Mouse (Mus musculus) adrenal gland, postnatal 10 days (tissue): ENCODE measurements around the gene Galnt6. TPM values are rescaled to one million over a fixed set of nuclear protein-coding genes. Genes with fewer than 3 reads are reported as not detected.

ENCODE experiments used
- DNase-seq: peaks from one replicate; pipeline ENCODE4 v3.0.0; 2021; ENCODE audit warnings: mixed read lengths
- total RNA-seq, 2 experiments: library from RNA; stranded (reverse); gene quantifications; 2 replicates each; pipeline ENCODE4 v1.2.3; 2021

Gene Galnt6
- total RNA-seq, 2 experiments from 2014 or later = 9.6 to 9.9 TPM

DNA sequence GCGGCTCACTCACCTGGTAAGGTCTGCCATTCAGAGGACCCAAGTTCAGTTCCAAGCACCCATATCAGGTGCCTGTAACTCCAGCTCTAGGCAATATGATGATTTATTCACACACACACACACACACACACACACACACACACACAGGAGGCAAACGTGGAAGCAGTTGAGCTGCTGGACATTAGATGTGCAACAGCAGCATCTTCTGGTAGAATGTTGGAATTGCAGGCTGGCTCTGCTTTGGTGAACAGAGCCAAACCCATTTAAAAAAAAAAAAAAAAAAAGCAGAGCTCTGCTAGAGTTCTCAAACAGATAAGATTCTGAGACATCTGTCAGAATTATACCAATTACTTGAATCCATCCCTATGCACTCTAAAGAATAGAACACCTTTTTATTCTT, 46.1 kb downstream of the Galnt6 start:
- peak; percentile 86 for DNase-seq

DNA sequence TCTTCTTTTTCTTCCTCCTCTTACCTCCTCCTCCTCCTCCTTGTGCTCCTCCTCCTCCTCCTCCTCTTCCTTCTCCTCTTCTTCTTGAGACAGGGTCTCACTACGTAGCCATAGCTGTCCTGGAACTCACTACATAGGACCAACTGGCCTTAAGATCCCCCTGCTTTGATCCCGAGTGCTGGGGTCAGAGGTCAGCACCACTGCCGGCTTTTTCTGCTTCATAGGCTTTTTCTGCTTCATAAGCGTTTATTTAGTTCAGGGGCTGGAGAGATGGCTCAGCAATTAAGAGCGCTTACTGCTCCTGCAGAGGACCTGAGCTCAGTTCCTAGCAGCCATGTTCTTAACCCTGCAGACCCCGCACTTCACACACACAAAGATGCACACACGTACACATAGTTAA, 47.4 kb downstream of the Galnt6 start:
- DNase-seq = no peak

DNA sequence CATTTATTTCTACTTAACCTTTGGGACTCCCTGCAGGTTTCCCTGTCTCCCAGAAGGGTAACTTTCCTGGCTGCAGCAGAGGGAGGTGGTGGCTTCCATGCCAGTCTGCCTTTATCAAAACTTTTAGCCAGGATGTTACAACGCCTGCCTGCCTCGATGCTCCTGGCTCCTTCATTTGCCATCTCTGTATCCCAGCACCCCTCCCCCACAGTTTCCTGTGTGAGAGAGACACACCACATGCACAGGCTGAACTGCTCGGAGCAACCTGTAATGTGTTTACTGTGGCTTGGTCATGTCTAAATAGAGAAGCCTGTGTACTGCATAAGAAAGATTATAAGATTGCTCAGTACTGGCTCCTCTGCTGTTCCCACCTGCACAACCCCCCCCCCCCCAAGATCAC, 48.8 kb downstream of the Galnt6 start:
- no peak for DNase-seq

DNA sequence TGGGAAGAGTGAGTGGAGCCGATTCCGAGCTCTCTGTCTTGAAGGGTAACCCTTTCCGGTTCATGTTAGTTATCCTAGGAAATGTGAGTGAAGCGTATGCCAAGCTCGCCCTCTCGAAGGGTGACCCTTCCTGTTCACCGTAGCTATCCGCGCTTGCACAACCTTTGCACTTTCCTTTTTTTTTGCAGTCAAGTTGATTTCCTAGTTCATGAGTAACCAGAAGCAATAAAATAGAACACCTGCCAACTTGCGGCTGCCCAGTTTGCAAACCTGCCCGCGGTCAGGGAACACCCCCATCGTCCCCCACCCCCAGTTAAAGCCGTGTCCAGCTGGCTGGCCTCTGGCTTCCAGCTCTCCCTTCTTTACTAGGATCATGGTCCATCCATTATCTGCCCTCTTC, 50.2 kb downstream of the Galnt6 start:
- no peak for DNase-seq

DNA sequence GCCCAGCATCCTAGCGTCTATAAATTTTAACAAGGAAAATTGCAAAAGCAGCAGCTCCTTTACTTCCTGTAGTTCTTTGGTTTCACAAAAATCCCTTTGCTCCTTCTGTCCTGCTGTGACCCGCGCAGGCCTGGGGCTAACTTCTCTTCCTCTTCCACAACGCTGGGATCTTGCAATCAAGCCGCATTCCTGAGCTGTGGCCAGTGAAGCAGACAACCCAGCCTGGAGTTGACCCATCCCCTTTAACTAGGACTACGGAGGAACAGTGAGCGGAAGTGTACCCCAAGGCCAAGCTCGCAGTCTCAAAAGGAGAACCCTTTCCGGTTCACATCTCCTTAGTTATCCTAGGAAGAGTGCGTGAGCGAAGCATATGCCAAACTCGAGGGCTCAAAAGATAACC, 50.6 kb downstream of the Galnt6 start:
- no peak for DNase-seq

DNA sequence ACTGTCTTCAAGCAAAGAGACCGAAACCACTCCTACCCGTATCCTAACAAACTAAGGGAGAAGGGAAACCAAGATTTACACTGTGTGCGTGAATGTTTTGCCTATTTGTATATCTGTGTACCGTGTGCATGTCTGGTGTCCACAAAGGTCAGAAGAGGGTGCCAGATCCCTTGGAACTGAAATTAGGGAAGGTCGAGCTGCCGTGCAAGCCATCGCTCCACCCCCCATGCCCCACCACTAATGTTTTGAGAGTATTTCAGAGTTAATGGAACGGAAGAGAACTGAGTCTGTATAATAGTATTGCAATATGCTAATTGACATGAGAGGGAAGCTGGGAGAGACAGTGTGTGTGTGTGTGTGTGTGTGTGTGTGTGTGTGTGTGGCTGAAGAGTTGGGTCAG, 51.5 kb downstream of the Galnt6 start:
- DNase-seq = no peak

DNA sequence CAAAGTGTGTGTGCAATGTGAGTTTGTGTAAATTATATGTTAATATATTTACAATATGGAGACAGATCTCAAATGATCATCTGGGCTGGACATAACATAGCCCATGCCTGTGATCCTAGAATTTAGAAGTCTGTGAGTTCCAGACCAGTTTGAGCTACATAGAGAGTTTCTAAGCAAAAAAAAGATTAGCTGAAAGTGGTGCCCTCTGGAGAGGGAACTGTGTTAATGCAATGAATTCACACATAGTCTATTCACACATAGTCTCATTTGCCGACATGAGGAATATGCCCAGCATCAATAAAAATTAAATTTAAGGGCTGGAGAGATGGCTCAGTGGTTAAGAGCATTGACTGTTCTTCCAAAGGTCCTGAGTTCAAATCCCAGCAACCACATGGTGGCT, 52.7 kb downstream of the Galnt6 start:
- no peak for DNase-seq

DNA sequence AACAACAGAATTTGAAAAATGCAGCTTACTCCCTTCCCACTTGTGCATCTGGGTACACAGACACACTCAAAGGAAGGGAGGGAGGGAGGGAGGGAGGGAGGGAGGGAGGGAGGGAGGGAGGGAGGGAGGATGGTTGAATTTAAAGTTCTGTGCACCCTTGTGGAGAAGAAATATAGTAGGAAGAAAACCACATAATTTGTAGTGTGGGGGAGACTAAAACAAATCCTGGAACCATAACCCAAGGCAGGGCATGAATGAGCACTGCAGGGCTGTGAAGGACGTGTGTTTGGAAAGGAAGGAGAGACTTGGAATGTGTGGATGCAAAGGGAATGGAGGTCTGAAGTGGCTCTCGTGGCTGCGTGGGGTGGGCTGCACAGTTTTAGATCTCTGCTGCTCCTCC, 53.7 kb downstream of the Galnt6 start:
- DNase-seq = no peak

DNA sequence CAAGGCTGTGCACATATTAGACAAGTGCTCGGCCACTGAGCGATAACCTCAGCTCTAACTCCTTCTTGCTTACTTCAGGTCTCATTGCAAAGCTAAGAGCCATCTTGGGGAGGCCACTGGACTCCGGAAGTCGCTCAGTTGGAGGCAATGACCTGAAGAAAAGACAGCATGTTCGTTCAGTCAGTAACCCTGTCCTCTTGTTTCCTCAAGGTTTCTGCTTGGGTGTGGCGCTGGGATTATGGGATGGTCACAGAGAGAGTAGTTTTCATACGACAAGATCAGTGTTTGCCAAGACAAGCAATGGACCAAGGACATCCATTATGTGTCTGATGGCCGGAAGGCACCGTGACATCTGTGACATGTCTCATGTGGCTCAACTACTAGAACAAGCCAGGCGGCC, 54.6 kb downstream of the Galnt6 start:
- no peak for DNase-seq

DNA sequence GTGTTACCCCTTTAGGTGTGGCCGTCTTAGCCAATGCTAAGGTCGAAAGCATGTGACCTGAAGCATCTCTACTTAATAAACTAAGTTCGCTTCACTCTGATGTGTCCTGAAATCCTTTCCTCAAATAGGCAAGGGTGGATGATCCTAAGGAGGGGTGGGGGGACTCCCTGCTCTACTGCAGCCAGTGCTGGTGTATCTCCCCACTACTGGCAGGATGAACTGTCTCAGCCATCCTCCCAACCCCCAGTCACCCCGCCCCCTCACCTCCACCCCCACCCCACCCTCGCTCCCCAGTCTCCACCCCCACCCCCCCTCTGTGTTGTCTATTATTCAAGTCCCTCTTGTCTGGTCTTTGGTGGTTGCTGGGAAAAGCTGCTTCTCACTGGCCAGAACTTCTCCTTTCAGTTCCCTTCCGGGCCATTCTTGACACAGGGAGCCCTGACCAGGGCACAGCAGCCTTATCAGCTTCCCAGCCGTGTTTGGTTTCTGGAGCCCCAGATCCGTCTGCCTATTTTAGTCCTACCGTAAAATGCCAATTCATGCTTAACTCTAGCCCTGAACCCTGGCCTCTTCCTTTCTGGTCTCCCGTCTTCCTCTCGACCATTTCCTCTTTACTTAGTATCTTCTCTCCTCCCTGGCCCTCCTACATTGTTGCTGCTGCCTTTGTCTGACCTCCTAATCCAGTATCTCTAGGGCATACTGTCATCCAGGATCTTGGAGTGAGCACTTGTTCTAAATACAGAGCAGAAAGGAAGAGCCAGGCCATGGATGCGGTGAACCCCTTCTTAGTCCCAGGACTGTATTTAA, 55.4 kb downstream of the Galnt6 start:
- DNase-seq = no peak

DNA sequence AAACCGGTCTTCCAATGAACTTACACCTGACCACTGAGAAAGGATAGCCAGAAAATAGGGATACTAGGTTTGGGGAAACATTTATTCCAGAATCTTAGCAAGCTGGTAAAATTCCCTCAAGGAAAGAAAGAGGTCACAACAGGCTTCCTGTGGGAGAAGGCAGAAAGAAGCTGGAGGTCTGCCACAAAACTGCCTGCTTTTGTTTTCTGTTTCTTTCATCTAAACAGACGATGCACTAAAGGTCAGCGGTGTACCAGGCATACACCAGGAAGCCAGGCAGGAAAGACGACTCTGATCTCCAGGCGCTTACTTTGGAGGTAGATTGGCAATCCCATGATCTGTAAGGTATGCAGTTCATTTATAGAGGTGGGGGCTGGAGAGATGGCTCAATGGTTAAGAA, 58.3 kb downstream of the Galnt6 start:
- DNase-seq = no peak

DNA sequence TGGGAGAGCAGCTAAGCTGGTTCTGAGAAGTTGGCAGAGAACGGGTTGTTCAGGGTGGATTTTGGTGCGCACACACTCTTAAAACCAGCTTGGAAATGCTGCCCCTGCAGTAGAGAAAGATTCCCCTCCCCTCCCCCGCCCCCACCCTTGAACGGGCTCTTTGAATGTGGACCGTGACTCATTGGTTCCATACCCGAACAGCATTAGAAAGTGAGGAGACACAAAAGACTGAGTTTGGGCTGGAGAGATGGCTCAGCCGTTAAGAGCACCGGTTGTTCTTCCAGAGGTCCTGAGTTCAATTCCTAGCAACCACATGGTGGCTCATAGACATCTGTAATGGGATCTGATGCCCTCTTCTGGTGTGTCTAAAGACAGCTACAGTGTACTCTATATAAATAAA, 59.2 kb downstream of the Galnt6 start:
- no peak for DNase-seq

DNA sequence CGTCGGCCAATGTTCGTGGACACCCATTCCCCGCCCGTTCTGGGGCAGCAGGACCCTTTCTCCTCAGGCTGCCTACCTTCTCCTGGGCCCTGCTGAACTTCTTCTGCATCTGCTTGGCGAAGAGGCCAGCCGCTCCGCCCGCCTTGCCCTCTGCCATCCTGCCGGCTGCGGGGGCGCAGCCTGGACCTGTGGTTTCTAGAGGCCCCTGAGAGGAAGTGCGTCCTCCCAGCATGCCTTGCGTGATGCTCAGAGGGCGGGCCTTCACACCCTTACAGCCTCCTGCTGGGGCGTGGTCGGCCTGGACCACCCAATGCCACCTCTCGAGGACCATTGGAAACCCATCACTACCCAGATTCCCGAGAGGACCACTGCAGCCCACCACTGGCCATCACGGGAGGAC, 59.8 kb downstream of the Galnt6 start, which contains the start of gene Bin2:
TSS of gene Bin2 (minus strand) at position 217 of the 400 bp plus-strand sequence.
- no peak for DNase-seq

DNA sequence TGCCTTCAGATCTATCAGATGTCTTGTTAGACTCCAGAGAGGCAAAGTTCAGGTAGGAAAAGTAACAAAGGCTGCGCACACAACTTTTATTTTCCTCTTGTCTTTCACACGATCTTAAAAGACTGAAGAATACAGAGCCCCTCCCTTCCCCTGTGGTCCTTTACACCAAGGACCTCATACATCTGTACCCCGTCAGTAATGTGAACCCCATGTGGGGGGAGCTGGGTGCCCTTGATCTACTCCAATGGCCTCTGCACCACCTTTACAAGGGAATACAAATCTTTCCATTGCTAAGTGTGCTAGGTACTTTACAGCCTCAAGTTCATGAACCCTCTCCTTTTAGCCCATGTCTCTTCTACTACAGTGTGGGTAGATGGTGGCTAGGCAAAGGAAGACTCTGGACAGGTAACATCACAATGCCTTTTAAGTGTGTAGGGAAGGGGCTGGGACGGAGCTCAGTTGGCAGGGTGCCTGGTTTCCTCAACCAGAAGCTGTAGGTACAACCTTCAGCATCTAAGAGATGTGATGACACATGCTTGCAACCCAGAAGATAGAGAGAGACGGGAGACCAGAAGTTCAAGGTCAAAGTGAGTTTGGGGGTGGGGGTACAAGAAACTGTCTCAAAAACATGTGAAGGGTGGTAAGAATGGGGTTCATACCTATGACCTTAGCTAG, 61.2 kb downstream of the Galnt6 start:
- DNase-seq = no peak

DNA sequence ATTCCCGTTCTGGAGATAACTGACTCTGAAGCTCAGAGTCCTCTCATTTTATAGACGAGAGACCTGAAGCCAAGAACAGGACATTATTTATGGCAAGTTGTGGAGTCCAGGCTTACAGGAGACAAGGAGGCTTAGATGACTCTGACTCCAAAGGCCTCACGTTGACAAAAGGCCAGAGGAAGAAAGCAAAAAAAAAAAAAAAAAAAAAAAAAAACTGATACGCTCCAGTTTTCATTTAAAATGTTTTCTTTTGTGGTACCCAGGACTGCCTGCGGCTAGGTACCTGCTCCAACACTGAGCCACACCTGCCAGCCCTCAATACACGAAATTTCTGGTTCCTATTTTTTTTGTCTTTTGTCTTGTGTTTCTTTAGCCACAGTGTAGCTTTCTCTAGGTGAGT, 61.8 kb downstream of the Galnt6 start:
- no peak for DNase-seq

DNA sequence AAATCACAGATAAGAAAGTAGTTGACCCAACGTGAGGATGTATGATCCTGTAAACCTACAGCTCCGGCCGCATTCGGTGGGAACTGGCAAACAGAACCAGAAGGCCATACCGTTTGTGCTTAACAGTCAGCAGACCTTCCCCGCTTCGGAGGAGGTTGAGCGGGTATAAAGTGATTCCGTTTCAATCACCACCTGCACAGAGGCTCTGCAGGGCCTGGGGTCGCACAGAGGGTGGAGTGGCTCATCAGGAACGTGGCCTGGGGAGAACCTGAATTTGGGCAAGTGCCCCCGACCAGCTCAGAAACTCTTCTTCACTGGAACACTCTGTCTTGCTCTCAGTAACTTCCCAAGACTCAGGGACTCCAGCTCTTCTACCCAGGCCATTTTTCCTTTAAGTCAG, 62.3 kb downstream of the Galnt6 start:
- DNase-seq = no peak

DNA sequence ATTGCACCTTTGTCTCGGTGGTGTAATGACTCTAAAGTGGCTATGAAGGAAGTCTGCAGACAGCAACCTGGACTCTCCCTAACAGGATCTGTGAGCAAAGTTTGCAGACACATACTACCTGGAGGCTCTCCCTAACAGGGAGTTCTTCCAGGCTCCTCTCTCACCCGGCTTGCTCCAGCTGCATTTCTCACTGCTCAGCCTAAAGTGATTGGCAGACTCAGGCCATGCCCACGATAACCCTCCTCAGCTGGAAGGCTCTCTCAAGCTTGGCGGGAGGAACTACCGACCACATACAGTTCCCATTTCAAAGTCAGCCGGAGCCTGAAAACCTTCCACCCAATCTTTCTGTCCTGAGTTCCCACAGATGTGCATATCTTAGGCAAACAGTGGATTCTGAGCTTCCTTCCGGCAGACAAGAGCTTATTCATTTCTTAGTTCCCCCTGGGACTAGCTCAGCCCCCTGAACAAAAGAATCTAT, 62.9 kb downstream of the Galnt6 start:
- no peak for DNase-seq

DNA sequence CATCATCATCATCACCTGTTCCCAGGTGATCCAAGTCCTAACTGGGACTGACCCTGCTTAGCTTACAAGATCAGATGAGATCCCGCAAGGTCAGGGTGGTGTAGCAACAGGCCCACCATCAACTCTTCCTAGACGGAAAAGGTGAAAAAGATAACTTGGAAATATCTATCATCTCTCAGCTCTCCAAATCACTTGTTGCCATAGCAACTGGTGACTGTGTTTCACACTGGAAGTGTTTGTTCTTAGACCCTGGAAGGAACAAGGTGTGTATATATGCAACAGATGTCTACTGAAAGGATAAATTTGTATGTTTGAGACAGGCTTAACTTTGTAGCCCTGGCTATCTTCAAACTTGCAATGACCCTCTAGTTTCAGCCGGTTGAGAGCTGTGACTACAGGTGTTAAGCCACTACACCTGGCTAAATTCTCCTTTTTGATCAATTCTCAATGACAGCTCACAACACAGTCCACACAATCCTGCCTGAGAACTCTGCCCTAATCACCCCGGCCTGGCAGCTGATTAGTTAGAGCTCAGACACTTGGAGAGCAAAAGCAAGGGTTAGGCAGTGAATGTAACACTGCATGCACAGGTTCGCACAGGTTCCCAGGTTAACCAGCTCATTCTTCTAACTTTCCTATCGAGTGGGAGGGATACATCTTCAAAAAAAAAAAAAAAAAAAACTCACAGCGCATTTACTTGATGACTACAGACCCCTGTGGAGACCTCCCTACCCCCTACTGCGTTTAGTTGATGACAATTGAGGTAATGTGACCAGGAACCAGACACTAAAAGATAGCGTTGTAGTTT, 63.6 kb downstream of the Galnt6 start:
- no peak for DNase-seq

DNA sequence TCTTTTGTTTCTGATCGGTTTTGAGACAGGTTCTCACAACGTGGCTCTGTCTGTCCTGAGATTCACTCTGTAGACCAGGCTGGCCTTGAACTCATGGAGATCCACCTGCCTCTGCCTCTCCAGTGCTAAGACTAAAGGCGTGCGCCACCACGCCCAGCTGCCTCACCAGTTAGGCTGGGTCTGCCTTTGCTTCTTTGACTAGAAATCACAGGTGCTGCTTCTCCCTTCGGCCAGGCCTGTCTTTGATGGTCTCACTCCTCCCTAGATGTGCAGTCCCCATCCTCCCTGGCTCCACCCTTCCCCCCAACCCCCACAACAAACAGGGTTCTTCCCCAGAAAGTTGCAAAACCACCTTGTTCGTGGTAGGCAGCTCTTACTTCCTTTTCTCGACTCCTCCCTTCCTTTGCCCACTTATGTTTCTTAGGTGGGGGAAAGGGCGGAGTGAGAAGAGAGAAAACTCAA, 64.3 kb downstream of the Galnt6 start:
- no peak for DNase-seq

DNA sequence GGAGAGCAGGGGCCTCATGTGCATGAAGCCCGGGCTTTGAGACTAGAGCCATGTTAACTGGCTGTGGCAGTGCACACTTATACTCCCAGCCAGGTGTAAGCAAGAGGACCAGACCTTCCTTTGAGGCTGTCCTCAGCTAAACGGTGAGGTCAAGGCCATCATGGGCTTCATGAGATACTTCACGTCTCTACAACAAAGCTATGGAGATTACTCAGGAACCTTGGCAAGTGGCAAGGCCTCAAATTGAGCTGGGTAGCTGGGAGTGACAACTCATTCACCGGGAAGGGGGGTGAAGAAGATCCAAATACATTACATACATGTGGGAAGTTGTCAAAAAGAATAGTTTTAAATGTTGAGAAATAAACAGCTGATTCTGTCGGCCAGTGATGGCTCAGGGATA, 68.4 kb downstream of the Galnt6 start:
- peak; percentile 29 for DNase-seq

DNA sequence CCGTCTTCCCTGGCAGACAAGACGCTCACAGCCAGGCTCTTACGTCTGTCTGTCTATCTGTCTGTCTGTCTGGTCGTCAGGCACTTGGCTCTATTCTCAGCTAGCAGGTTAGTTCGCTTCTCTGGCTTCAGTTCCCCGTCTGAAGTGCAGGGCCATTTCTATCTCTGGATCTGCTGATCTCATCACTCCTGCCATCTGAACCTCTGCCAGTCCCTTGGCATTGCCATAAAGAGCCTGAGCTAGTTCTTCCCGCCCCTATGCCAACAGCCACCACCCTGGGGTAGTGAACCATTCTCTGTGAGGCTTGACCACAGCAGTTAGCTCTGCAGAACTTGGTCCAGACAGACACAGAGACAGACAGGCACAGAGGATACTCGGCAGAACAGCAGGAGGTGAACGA, 68.9 kb downstream of the Galnt6 start:
- DNase-seq = peak; percentile 61

DNA sequence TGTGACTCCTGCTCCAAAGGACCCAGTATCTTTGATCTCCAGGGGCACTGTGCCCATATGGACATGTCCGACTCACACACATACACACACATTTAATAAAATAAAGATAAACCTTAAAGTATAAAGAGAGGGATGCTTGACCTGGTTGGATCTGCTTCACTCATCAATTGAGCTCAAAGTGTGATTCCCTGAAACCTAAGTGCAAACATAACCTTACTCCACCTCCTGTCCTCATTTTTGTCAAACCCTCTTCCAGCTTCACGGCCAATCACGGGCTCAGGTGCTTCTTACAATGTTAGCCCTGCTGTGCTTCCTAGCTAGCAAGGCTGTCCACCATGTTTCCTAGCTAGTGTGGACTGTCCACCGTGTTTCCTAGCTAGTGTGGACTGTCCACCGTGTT, 74.0 kb downstream of the Galnt6 start:
- no peak for DNase-seq

DNA sequence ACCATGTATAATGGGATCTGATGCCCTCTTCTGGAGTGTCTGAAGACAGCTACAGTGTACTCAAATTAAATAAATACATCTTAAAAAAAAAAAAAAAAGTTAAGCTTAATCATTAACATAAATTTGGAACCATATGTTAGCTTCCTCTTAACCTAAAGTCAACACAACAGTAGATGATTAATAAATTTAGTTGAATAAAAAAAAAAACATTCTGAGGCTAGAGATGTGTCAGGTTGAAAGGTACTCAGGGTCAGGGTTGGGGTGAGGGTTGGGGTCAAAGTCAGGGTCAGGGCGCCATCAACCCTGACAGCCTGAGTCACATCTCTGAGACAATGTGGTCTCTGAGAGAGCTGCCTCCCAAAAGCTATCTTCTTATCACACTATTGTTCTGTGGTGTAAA, 74.9 kb downstream of the Galnt6 start:
- DNase-seq = no peak
